Mouse (Mus musculus) ES-E14 (cell line): Measurements from ENCODE around the gene Olfr784.

Experiments used
- CHD2 ChIP-seq: IDR thresholded peaks from 2 replicates; pipeline ENCODE4 v1.6.1; 2014; ENCODE audit warnings: mild to moderate bottlenecking, low read depth, low read length, inconsistent platforms
- HCFC1 ChIP-seq: IDR thresholded peaks from 2 replicates; pipeline ENCODE4 v1.6.1; 2012; ENCODE audit warnings: low read length, inconsistent platforms, borderline replicate concordance; ENCODE audit not compliant: insufficient read depth
- MAFK ChIP-seq: IDR thresholded peaks from 2 replicates; pipeline ENCODE4 v1.6.1; 2014; ENCODE audit warnings: mild to moderate bottlenecking, low read depth, low read length, inconsistent platforms; ENCODE audit not compliant: insufficient read depth
- ZC3H11A ChIP-seq: IDR thresholded peaks from 2 replicates; pipeline ENCODE4 v1.6.1; 2012; ENCODE audit warnings: low read depth, mild to moderate bottlenecking, inconsistent platforms, low read length, borderline replicate concordance
- ZNF384 ChIP-seq: IDR thresholded peaks from 2 replicates; pipeline ENCODE4 v1.6.1; 2012; ENCODE audit warnings: low read depth, low read length, inconsistent platforms

GRCm38 (mm10) chr10:129427006-129427405 is 43.1 kb downstream of the Olfr784 start, which contains the start of gene Olfr786:
- TF ChIP-seq HCFC1 (no peak), CHD2 (no peak), MAFK (no peak), ZC3H11A (no peak), ZNF384 (no peak)
